Mouse (Mus musculus) E14TG2a.4 (cell line): ENCODE data around the gene Auts2.

Experiments used
- CTCF ChIP-seq: conservative IDR thresholded peaks from 2 replicates; pipeline ENCODE4 v1.5.1; 2014; ENCODE audit warnings: low read length
- NANOG ChIP-seq: IDR thresholded peaks from 2 replicates; pipeline ENCODE4 v1.6.1; 2014; ENCODE audit warnings: borderline replicate concordance, low read length, mixed read lengths
- POU5F1 ChIP-seq: IDR thresholded peaks from 2 replicates; pipeline ENCODE4 v1.6.1; 2014; ENCODE audit warnings: low read length, borderline replicate concordance

- TF ChIP-seq CTCF (no peak), NANOG (no peak), POU5F1 (no peak)
These were observed 327.0 kb downstream of the Auts2 start for GRCm38 (mm10) chr5:132216143-132216542.
